Mouse (Mus musculus) megakaryocyte progenitor cell, adult 5-6 weeks (primary cell): Measurements from ENCODE around the gene Ccdc130. TPM values are rescaled to one million over a fixed set of nuclear protein-coding genes. Genes with fewer than 3 reads are reported as not detected.

ENCODE experiments used
- ATAC-seq: replicated peaks from 2 replicates; pipeline ENCODE4 v1.8.0; 2016; ENCODE audit warnings: mild to moderate bottlenecking, moderate TSS enrichment, inconsistent platforms; ENCODE audit not compliant: poor library complexity
- total RNA-seq, 2 experiments: library from RNA; stranded (forward) in 1 of 2; stranded (reverse) in 1 of 2; fragments of 157-497, 149-512 nt in 1 of 2; fragments of 200-1000 nt in 1 of 2; gene quantifications; 2 replicates each; pipeline versions ENCODE4 v1.2.3 to v1.2.4; 2015 to 2017

The Ccdc130 gene
- total RNA-seq, 2 experiments from 2014 or later, result 6.8 to 19.4 TPM

DNA sequence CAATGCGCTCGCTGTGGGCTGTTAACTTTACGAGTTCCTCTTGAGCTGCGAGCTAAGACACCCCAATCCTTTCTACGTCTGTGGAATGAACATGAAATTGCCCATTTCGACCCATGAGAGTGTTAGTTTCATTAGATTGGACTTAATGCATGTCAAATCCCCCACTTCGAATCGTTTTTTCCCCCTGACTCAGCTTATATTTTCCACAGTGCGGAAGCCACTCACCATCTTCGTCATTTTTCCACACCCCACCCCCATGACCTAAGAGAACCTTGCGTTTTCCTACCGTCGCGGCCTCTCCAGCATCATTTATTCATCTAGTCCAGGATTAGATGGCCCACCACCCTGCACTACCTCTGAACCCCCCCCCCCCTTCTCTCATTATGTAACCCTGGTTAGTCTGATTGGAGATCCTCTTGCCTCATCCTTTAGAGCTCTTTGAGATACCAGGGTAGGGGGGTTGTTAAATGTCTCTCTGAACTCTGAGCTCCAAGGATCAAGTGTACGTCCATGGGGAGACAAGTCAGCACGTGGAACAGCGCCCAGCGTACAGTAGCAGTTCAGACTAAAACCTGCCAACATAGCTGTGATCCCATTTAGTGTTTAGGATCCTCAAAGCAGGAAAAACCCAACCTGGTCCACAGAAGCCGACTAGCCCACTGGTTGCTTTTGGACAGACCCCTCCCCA is 32.5 kb downstream of the Ccdc130 start:
- ATAC-seq, result peak; percentile 21

DNA sequence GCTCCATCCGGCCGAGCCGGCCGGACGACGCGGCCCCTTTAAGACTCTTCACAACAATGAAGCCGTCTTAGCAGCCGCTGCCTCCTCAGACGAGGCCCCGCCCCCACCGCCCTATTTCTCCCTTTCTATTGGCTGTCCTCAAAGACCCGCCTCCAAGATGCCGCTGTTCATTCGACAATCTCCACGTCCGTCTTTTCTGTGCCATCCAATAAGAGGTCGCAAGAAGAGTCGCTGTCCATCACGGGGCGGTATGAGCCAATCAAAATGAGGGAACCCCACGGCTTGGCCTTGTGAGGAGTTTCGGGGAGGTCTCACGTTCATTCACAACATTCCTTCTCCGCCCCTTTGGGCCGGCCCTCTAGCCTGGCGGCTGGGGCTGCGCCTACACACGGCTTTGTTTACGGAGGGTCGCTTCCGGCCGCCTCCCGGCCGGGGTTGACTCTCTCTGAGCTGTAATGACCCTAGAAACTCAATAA is 33.1 kb downstream of the Ccdc130 start, which contains the start of gene Zswim4:
TSS of gene Zswim4 (minus strand) at position 58 of the 476 bp plus-strand sequence.
- ATAC-seq, result peak; percentile 95

DNA sequence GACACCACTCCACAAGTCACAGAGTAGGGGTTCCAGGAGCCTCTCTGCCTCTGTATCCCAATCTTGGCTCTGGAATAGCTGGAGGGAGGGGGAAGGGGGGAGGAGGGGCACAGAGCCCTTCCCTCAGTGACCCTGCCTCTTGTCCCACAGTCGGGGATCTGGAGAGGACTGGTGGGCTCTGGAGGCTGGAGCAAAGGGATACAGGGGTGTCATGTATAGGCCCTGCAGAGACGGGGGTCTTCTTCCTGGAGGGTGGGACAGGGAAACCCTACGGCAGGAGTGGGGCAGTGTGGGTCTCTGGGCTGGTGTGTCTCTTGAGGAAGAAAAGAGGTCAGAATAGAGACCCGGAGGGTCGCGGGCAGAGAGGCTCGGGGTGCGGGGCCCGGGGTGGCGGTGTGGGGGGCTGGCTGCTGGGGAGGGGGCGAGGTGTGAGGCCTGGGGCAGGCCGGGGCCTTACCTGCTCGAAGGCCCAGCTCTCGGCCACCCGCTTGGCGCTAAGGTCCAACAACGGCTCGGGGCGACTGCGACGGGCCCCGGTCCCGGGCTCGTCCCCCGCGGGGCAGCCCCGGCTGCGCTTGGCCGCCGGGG is 33.7 kb downstream of the Ccdc130 start:
- ATAC-seq, result no peak

DNA sequence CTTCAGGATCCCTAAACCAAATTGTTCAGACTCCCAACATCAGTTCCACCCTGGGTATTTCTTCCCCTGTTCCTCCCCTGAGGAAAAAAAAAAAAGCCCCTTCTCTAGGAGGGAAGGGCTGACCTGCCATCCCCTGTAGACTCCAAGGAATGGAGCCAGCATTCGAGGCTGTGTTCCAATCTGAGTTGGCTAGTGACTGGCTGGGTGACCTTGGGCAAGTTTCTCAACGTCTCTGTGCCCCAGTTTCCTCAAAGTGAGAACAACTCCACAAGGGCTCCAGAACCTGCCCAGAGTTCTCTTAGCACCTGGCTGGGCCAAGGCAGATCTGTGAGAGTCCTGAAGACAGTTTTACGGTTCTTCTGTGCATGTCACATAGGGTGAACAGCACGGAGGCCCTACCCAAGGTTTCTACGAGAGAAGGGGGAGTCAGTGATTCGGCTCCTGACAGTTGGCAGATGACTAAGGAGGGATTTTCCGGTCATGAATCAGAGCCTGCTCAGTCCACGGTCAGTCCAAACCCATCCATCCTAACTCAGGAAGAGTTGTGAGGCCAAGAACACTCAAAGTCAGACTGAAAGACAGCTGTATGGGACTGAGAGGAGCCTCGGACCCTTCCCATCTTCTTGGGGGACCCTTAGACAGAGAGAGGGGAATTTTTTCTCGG is 34.3 kb downstream of the Ccdc130 start:
- no peak for ATAC-seq

DNA sequence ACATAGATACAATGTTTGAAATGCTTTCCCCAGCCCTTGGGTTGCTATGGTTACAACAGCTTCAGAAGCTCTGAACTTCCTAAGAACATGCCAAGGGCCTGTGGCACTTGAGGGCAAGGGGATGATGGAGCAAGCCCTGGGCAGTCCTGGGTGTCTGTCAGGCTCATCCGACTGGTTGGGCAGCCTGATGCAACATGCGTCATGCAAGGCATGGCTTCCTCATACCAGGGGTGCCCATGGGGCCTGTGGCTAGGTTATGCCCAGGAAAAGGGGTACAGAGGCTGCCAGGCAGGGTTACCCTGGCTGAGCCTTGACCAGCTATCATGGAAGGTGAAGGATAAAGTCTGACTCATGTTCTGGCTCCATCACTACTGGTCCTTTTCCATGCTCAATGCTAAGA is 37.1 kb downstream of the Ccdc130 start:
- ATAC-seq, result no peak

DNA sequence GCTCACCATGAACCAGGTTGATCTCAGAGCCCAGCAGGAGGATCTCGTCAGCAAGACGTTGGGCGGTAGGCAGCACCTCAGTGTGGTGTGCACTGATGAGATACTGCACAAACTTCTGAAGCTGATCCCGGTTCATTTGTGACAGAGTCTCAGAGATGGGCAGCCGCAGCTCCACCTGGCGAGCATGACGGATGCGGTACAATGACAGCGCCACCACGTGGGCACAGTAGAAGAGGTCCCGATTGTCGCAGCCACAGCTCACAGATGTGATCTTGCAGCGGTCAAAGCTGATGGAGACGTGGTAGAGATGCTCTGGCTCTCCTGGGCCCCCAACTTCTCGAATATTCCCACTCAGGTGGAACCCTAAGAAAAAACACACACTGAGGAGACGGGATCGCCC is 39.4 kb downstream of the Ccdc130 start:
- ATAC-seq, result peak; percentile 49; the same call in 1 of the 2 replicates

DNA sequence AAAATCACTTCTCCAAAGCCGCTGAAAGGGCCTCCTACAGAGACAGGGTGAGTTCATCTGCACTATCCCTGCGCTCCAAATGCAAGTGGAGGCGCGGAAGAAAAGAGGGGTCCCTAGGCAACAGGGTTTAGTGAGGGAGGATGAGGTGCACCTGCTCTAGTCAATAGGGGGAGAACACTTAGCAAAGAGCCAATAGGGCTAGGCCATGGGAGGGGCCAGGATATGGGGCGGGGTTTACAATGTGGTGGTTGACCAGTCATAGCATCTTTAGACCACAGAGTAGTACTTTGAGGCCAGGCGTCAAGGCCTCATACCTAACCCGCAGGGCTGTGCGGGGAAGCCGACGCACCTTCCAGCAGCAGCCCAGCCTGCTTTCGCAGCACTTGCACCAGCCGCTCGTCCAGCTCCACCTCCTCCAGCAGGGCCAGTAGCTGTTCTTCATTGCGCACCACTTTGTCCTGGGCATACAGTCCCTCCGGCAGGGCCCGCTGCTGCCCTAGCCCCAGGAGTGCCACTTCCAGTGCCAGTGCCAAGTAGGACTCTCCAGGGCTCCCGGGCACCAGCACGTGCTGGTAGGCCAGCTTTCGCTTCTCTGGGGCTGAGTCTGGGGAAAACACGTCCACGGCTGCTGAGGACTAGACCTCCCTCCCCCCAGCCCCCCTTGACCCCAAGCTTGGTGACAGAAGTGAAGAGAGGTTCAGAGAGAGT is 46.7 kb downstream of the Ccdc130 start:
- no peak; the same call in 1 of the 2 replicates for ATAC-seq

DNA sequence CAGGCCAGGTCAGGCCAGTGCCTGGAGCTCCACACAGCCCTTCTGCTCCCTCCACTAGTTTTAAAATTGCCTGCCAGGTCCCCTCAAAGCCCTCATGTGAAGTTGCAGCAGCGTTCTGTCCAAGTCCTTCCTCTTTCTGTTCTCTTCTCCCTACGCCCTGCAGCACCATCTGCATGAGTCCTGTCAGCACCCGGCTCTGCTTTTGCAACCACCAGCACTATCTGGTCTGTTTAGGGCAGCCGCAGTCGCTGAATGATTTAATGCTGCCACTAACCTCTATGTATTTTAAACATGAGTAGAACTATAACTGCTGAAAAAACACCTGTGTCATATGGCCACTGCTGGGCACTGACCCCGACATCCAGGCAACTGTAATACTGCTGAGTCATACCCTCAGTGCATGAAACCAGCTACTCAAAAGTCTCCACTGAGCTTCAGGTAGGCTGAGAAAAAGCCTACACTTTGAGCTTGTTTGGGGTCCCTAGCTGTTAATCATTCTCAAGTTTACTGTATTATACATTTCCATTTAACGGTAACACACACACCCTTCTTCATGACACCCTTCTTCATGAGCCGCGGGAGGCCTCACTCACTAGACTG is 47.5 kb downstream of the Ccdc130 start:
- peak; percentile 84 for ATAC-seq

DNA sequence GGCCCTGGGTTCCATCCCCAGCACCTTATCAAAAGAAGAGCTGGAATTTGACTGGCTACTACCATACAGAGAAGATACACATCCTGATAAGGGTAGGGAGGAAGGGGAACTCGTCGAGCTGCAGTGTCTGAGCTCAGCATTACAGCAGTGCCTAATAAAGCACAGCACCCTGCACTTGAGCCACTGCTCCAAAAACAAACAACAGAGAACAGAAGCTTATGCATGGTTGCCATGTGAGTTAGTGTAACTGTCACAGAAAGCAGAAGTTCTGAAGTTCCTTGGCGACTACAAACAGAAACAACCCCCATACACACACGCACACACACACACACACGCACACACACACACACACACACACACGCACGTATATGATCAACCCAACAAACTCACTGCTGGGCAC is 50.1 kb downstream of the Ccdc130 start:
- peak; percentile 58 for ATAC-seq

DNA sequence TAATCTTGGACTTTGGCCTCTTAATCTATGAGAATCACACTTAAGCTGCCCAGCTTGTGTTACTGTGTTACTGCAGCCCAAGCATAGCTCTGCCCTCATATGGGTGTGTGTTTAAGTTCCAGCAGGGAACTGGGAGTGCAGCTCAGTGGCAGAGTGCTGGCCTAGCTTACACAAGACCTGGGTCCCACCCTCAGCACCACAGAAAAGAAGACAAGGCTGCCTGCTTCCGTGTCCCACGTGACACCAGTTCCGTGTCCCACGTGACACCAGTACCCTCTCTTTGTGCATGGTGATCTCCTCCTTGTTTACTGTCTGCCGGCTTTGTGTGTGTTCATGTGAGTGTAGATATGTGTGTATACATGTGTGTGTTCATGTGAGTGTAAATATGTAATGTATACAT is 52.0 kb downstream of the Ccdc130 start:
- ATAC-seq, result no peak

DNA sequence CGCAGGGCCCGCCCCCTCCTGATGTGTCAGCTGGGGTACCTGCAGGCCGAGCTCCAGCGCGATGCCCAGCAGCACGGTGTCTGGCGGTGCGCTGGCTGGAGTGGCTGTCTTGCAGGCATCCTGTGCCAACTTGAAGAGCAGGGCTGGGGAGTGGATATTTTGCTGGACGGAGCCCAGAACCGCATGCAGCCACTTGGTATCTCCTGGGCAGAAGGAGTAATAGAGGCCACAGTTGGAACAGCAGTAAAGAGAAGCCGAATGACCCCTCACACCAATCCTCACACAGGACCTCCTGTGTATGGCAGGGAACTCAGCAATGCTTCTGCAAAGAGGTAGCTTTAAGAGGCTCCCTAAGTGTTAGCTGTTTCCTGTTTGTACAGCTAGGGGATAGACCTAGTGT is 53.0 kb downstream of the Ccdc130 start:
- no peak for ATAC-seq

DNA sequence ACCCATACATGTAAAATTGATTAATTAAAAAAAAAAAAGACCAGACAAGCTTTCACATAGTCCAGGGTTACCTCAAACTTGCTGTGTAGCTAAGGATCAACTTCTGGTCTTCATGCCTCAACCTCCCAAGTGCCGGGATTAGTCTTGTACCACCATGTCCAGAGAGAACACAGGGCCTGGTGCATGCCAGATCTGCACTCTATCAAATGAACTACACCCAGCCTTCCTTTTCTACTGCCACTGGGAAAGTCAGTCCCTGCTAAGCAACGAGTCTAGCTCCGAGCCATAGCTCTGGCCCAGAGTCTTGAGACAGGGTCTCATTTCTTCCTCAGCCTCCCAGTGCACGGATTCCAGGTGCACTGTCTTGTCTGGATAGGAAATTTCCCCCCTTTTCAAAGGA is 56.9 kb downstream of the Ccdc130 start:
- ATAC-seq, result no peak

DNA sequence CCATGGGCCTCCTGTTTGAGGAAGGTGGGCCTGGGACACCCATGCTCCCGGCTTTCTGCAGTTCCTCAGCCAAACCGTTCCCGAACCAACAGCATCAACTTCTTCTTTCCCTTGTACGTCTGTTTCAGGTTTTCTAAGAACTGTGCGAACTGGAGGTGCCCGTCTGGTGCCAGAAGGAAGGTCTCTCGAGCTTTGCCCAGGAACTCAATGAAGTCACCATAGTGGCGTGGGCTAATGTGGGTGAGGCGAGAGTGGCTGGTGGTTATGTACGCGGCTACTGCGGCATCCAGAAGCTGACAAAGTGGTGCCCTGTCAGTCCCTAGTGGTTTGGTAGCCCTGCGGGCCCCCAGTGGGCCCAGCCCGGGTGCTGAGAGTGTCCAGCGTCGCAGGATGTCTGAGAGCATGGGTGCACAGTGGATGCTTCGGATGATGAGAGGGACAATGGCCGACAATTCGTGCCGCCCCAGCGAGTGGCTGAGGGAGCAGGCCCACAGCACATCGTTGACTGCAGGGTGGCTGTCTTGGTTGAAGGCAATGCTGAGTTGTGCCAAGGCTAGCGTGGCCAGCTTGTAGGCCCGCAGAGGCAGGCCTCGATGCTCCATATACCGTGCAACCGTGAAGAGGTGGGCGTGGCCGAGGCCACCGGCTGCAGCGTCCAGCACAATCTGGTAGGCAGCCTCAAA is 58.2 kb downstream of the Ccdc130 start:
- no peak for ATAC-seq

DNA sequence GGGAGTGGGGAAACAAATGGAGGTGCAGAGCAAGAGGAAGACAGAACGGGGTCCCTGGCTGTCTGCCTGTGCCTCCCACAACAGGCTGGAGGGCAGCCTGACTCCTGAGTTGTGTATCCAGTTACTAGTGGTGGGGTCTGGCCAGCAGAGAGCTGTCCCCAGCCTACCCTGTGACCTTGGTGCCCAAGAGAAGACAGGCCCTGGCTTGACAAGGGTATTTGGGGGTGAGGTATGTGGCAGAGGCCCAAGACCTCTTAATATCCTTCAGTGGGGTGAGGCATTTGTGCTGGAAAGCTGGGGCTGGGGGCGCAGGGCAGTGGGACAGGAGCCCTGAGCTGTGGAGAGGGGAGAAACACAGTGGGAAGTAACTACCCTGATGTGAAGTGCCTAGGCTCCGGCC is 59.0 kb downstream of the Ccdc130 start:
- ATAC-seq, result no peak

DNA sequence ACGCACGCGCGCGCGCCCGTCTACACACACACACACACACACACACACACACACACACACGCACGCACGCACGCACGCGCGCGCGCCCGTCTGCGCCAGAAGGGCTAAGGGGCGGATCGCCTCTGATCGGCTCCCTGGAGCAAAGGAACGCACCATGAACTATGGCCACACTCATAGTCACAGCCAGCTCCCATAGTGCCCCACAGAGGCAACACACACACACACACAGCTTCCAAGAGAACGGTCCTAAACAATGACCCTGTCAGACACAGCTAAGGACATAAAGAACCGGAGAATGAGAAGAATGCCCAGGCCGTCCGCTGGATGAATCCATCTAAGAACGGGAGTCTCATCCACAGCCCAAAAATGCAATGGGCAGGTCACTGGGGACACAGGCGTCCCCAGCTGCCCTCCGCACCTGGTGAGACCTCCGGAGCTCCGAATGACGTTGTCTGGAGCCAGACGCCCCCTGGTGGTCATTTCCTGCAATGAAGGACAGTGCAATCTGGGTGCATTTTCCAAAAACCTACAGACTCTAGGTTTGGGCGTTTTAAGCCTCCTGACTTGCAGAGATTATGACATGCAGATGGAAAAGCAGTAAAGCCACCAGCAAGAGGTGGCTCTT is 59.9 kb downstream of the Ccdc130 start:
- ATAC-seq, result peak; percentile 61

DNA sequence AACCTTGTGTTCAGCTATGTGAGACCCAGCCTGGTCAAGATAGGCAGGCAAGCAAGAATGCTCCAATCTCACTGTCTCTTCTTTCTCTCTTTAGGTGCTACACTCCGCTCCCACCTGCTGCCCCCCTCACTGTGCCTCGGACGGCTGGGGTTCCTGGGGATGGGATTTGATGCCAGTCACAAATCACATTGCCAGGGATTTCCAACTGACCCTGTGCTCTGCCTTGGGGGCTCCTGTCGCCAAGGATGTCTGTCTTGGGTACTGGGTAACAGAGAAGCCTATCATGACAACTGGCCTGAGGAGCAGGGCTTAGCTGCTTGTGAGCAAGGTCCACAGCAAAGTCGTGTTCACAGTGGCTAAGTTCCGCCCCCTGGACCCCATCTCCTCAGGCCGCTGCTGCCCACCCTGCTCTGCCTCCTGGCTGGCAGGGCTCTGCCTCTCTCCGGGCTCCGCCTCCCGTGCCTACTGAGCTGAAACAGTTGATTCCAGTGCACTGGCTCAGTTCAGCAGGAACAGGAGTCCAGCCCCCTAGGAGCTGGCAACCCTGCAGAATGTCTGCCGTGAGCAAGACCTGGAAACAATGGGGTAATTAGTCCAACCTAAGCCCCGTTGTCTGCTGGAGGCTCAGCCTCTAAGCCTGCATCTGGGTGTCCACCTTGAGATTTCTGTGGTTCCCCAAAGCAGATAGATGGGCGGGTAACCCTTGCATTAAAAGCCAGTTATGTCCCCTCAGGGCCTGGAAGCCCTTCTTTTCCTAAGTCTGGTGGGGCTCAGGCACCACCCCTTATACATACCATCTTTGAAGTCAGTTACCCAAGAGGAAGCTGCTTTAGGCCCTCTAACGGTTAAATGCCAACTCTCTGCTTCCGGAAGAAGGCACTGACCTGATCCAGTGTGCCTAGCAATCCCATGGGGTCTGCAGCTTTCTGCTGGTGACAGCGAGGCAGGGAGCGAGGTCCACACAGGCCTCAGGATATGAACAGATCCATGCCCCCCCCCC is 61.5 kb downstream of the Ccdc130 start:
- peak; percentile 35 for ATAC-seq

DNA sequence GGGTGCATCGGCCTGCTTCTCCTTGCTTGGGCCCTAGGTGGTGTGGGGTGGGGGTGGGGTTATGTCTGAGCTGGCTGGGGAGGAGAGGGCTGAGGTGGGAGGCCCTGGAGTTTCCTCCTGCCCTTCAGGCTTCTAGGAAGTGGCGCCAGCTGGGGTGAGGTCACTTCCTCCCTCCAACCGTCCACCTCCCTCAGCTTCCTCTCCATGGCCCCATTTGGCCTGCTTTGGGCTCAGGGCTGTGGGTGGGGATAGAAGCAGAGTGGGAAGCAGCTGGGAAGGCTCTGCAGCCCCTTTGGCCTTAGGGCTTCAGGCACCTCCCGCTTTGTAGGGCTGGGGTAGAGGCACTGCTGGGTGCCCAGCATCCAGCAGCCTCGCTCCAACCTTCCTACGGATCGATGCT is 62.4 kb downstream of the Ccdc130 start:
- peak; percentile 61 for ATAC-seq
